Mouse (Mus musculus): ENCODE results near the gene Cnbp. TPM values are rescaled to one million over a fixed set of nuclear protein-coding genes. Genes with fewer than 3 reads are reported as not detected.
A peak's percentile ranks its signal among the peaks of the same experiment; 100 is the strongest.

Gene Cnbp
- total and polyA plus RNA-seq, 2 experiments from 2014 or later = 178 to 577 TPM

GRCm38 (mm10) chr6:87849780-87850154 lies 1.1 kb downstream of the Cnbp start:
- Histone ChIP-seq H3K9me3 (ENCODE audit: low read length) (no peaks in the 10 kb centered on the region), H3K27me3 (ENCODE audit: insufficient read depth, low read length) (no peaks in the 10 kb centered on the region), H3K4me1 (ENCODE audit: insufficient read depth, low read length) (peaks cover 6% of the 10 kb centered on the region; the same call in 1 of the 2 replicates), H3K27ac (ENCODE audit: low read depth, low read length) (peak overlapping the region; percentile 95; the same call in 1 of the 2 replicates), H3K9ac (replicated peaks; ENCODE audit: low read length, poor library complexity, severe bottlenecking) (peak overlapping the region; percentile 97), H3K4me3 (ENCODE audit: low read depth, low read length) (peak overlapping the region; percentile 99), H3K4me2 (ENCODE audit: low read depth, low read length, poor library complexity, severe bottlenecking) (peak overlapping the region; percentile 78), H3K36me3 (ENCODE audit: insufficient read depth, low read length) (peaks cover 9% of the 10 kb centered on the region)
- no peak for TF ChIP-seq CTCF (IDR thresholded peaks at IDR 0.05)
- DNase-seq (ENCODE audit: low spot score) = no peak
- no peak for ATAC-seq (ENCODE audit: low FRiP score)
- under 1% methylated on average over 8 of the region's 8 CpGs for WGBS

- 81% methylated on average over 1 of the region's 1 CpGs for WGBS
- Histone ChIP-seq H3K27me3 (ENCODE audit: insufficient read depth, low read length) (no peaks in the 10 kb centered on the region), H3K4me3 (ENCODE audit: low read depth, low read length) (no peak overlapping the region), H3K4me1 (ENCODE audit: insufficient read depth, low read length) (peaks cover 6% of the 10 kb centered on the region; the same call in 1 of the 2 replicates), H3K9me3 (ENCODE audit: low read length) (no peaks in the 10 kb centered on the region), H3K9ac (replicated peaks; ENCODE audit: low read length, poor library complexity, severe bottlenecking) (no peak overlapping the region), H3K27ac (ENCODE audit: low read depth, low read length) (no peak overlapping the region), H3K36me3 (ENCODE audit: insufficient read depth, low read length) (peaks cover 26% of the 10 kb centered on the region), H3K4me2 (ENCODE audit: low read depth, low read length, poor library complexity, severe bottlenecking) (no peak overlapping the region)
- no peak for TF ChIP-seq CTCF (IDR thresholded peaks at IDR 0.05)
- DNase-seq (ENCODE audit: low spot score) (no peak), ATAC-seq (ENCODE audit: low FRiP score) (no peak)
These were observed 4.1 kb downstream of the Cnbp start for GRCm38 (mm10) chr6:87846813-87847212.

- ATAC-seq (ENCODE audit: low FRiP score) = no peak
- peaks cover 26% of the 10 kb centered on the region for H3K36me3 ChIP-seq (ENCODE audit: insufficient read depth, low read length)
- WGBS = 93% methylated on average over 13 of the region's 13 CpGs
These were observed 5.7 kb downstream of the Cnbp start for GRCm38 (mm10) chr6:87845031-87845695.

GRCm38 (mm10) chr6:87842254-87842653 lies 8.7 kb downstream of the Cnbp start:
- H3K4me2 ChIP-seq (ENCODE audit: low read depth, low read length, poor library complexity, severe bottlenecking) = no peak overlapping the region
- ATAC-seq (ENCODE audit: low FRiP score) (no peak), DNase-seq (ENCODE audit: low spot score) (peak; percentile 38)
- no peak overlapping the region for H3K9ac ChIP-seq (replicated peaks; ENCODE audit: low read length, poor library complexity, severe bottlenecking)
- H3K36me3 ChIP-seq (ENCODE audit: insufficient read depth, low read length) = peaks cover 26% of the 10 kb centered on the region
- H3K4me1 ChIP-seq (ENCODE audit: insufficient read depth, low read length) = peaks cover 4% of the 10 kb centered on the region; the same call in 1 of the 2 replicates
- H3K9me3 ChIP-seq (ENCODE audit: low read length) = no peaks in the 10 kb centered on the region
- H3K4me3 ChIP-seq (ENCODE audit: low read depth, low read length) = no peak overlapping the region
- TF ChIP-seq CTCF (IDR thresholded peaks at IDR 0.05) = peak; percentile 55
- H3K27ac ChIP-seq (ENCODE audit: low read depth, low read length) = no peak overlapping the region
- 9% methylated on average over 1 of the region's 1 CpGs for WGBS
- no peaks in the 10 kb centered on the region for H3K27me3 ChIP-seq (ENCODE audit: insufficient read depth, low read length)

More at GRCm38 (mm10) chr6:87845031-87845695, 5.7 kb downstream of the Cnbp start:
- Histone ChIP-seq H3K27me3 (ENCODE audit: insufficient read depth, low read length) (no peaks in the 10 kb centered on the region), H3K4me2 (ENCODE audit: low read depth, low read length, poor library complexity, severe bottlenecking) (no peak overlapping the region), H3K9ac (replicated peaks; ENCODE audit: low read length, poor library complexity, severe bottlenecking) (no peak overlapping the region), H3K4me3 (ENCODE audit: low read depth, low read length) (no peak overlapping the region), H3K4me1 (ENCODE audit: insufficient read depth, low read length) (peaks cover 6% of the 10 kb centered on the region; the same call in 1 of the 2 replicates), H3K9me3 (ENCODE audit: low read length) (no peaks in the 10 kb centered on the region), H3K27ac (ENCODE audit: low read depth, low read length) (no peak overlapping the region; the same call in 1 of the 2 replicates)
- no peak for TF ChIP-seq CTCF (IDR thresholded peaks at IDR 0.05)
- no peak for DNase-seq (ENCODE audit: low spot score)

DNA sequence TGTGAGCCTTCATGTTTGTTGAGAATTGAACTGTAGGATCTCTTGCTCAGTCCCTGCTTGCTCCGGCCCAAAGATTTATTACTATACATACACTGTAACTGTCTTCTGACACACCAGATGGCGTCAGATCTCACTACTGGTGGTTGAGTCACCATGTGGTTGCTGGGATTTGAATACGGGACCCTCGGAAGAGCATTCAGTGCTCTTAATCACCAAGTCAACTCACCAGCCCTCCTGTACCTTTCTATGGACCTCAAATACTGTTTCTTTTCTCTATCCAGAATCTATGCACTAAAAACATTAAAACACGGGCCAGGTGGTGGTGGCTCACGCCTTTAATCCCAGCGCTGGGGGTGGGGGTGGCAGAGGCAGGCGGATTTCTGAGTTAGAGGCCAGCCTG lies 9.3 kb downstream of the Cnbp start:
- Histone ChIP-seq H3K9me3 (ENCODE audit: low read length) (no peaks in the 10 kb centered on the region), H3K36me3 (ENCODE audit: insufficient read depth, low read length) (peaks cover 26% of the 10 kb centered on the region), H3K4me3 (ENCODE audit: low read depth, low read length) (no peak overlapping the region), H3K27me3 (ENCODE audit: insufficient read depth, low read length) (no peaks in the 10 kb centered on the region), H3K9ac (replicated peaks; ENCODE audit: low read length, poor library complexity, severe bottlenecking) (no peak overlapping the region), H3K4me2 (ENCODE audit: low read depth, low read length, poor library complexity, severe bottlenecking) (no peak overlapping the region), H3K27ac (ENCODE audit: low read depth, low read length) (no peak overlapping the region), H3K4me1 (ENCODE audit: insufficient read depth, low read length) (peaks cover 6% of the 10 kb centered on the region; the same call in 1 of the 2 replicates)
- TF ChIP-seq CTCF (IDR thresholded peaks at IDR 0.05) = no peak
- no peak for DNase-seq (ENCODE audit: low spot score)
- 84% methylated on average over 8 of the region's 8 CpGs for WGBS
- no peak for ATAC-seq (ENCODE audit: low FRiP score)

DNA sequence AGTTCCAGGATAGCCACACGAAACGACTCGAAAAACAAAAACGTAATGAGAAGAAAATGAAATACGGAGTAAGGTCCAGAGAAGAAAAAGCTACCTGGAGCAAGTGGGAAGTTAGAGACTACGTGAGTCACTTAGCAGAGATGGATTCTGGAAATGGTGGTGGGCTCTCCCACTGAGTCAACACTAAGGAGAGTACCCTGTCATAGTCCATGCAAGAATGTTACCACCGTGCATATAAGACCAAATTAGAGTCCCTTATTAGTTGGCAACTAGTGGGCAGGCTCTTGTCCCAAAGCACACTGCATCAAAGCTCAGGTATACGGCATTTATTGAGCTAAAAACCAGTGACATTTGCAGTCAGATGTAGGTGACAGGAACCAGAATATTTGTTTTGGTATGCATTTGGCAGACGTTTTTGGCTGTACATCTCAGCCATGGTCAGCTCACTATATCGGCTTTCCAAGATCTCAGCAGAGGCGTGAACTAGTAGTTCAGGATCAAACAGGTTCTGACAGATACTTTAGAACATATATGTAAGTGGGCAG lies 11.0 kb downstream of the Cnbp start:
- TF ChIP-seq CTCF (IDR thresholded peaks at IDR 0.05) = no peak
- DNase-seq (ENCODE audit: low spot score) (no peak), ATAC-seq (ENCODE audit: low FRiP score) (no peak)
- WGBS = 65% methylated on average over 11 of the region's 11 CpGs
- Histone ChIP-seq H3K9ac (replicated peaks; ENCODE audit: low read length, poor library complexity, severe bottlenecking) (no peak overlapping the region), H3K27me3 (ENCODE audit: insufficient read depth, low read length) (no peaks in the 10 kb centered on the region), H3K27ac (ENCODE audit: low read depth, low read length) (no peak overlapping the region), H3K36me3 (ENCODE audit: insufficient read depth, low read length) (peaks cover 19% of the 10 kb centered on the region), H3K4me1 (ENCODE audit: insufficient read depth, low read length) (peaks cover 6% of the 10 kb centered on the region; the same call in 1 of the 2 replicates), H3K9me3 (ENCODE audit: low read length) (no peaks in the 10 kb centered on the region), H3K4me3 (ENCODE audit: low read depth, low read length) (no peak overlapping the region), H3K4me2 (ENCODE audit: low read depth, low read length, poor library complexity, severe bottlenecking) (no peak overlapping the region)
